19 mouse cellular contexts compared by ENCODE assay signal in genomic region chr4:133709395-133709794, GRCm38 (mm10). TPM values are rescaled to one million over a fixed set of nuclear protein-coding genes. Genes with fewer than 3 reads are reported as not detected.
DNase-seq lines count a peak whose midpoint lies in the region; ATAC-seq lines count a peak whose summit lies in the region.
"Had no signal": no experiment of that assay in that cellular context is flagged by ENCODE, and none has a peak within 500 bp of the region (broad histone marks: within the 10 kb centered on the region; RNA-seq: fewer than 3 reads in every experiment).

No protein-coding gene starts in this region.

- H3K4me3 ChIP-seq in intestine, embryonic 16.5 days (ENCODE audit: low read length), result no peak overlapping the region
- H3K4me3 ChIP-seq: gastrocnemius, adult 2 months; heart, adult 2 months; intestine, embryonic 15.5 days; limb, embryonic 13.5 days; lung, embryonic 15.5 days had no signal

- no peaks in the 10 kb centered on the region for H3K27me3 ChIP-seq in intestine, embryonic 16.5 days (replicated peaks; ENCODE audit: control insufficient read depth, insufficient read depth, low read length)
- H3K27me3 ChIP-seq: CH12.LX; intestine, embryonic 15.5 days; limb, embryonic 13.5 days; lung, embryonic 15.5 days had no signal

- H3K27ac ChIP-seq in intestine, embryonic 16.5 days (ENCODE audit: low read length), result no peak overlapping the region
- H3K27ac ChIP-seq: heart, adult 2 months; intestine, embryonic 15.5 days; limb, embryonic 13.5 days; lung, embryonic 15.5 days had no signal

- H3K9ac ChIP-seq in intestine, embryonic 16.5 days (ENCODE audit: low read depth, low read length), result no peak overlapping the region
- H3K9ac ChIP-seq: intestine, embryonic 15.5 days; limb, embryonic 13.5 days; lung, embryonic 15.5 days had no signal

- WGBS in intestine, embryonic 16.5 days, result 65% methylated on average over 2 of the region's 2 CpGs

- no peaks in the 10 kb centered on the region for H3K36me3 ChIP-seq in intestine, embryonic 16.5 days (ENCODE audit: control insufficient read depth, insufficient read depth, low read length)

- H3K4me2 ChIP-seq in intestine, embryonic 16.5 days (ENCODE audit: low read depth, low read length), result no peak overlapping the region
- H3K4me2 ChIP-seq: intestine, embryonic 15.5 days; limb, embryonic 13.5 days; lung, embryonic 15.5 days had no signal

- H3K4me1 ChIP-seq in intestine, embryonic 16.5 days (ENCODE audit: control insufficient read depth, insufficient read depth, low read length), result peaks cover 34% of the 10 kb centered on the region

- peak; percentile 40 for DNase-seq in adrenal gland, adult 2 months
- DNase-seq in adrenal gland, adult 18-20 months (ENCODE audit: low spot score in 2 of 2), result no peak
- DNase-seq in kidney, adult 11 months, result peak; percentile 73
- no peak for DNase-seq in kidney, postnatal 4 days
- DNase-seq in induced T-regulatory cell, adult 2 months (ENCODE audit: low read depth), result peak; percentile 26
- DNase-seq in kidney, postnatal 25 days, result peak; percentile 52 to 75
- DNase-seq in urinary bladder, postnatal 14 days (ENCODE audit: low spot score), result no peak
- DNase-seq: cerebellum, adult 9-10 months; gastrocnemius, adult 2 months; heart, adult 2 months; right cerebral cortex, postnatal 25 days; thymus, postnatal 36 days had no signal

- no peaks in the 10 kb centered on the region for H3K9me3 ChIP-seq in intestine, embryonic 16.5 days (ENCODE audit: control insufficient read depth, low read length)
- H3K9me3 ChIP-seq: intestine, embryonic 15.5 days; limb, embryonic 13.5 days; lung, embryonic 15.5 days had no signal

- ATAC-seq in intestine, embryonic 16.5 days, result no peak
- ATAC-seq: forebrain, embryonic 16.5 days; intestine, embryonic 15.5 days; midbrain, embryonic 16.5 days had no signal

RNA-seq across cellular contexts. Expression of gene Pigv, which starts 36.9 kb away (rescaled TPM):
- 10 to 100 TPM; 13.0 to 19.7 TPM for total RNA-seq in adrenal gland, adult 2 months (2021)
- 13.4 and 14.0 TPM in 2 replicates for polyA plus RNA-seq in adrenal gland, adult 2 months (2012; rRNA removed)
- total RNA-seq in adrenal gland, adult 18-20 months (2021), result 10 to 100 TPM; 16.3 to 20.4 TPM
- polyA plus RNA-seq in intestine, embryonic 16.5 days (2015; fragmentation: Nextera tagmentation; extraction: Ambion mirVana), result 16.6 and 18.5 TPM in 2 replicates

RNA-seq across cellular contexts. Expression of gene Arid1a, which starts 47.2 kb away (rescaled TPM):
- total RNA-seq in adrenal gland, adult 2 months (2021), result 10 to 100 TPM; 45.9 to 48.6 TPM
- 69.7 and 74.0 TPM in 2 replicates for polyA plus RNA-seq in adrenal gland, adult 2 months (2012; rRNA removed)
- total RNA-seq in adrenal gland, adult 18-20 months (2021), result 10 to 100 TPM; 37.9 to 43.6 TPM
- polyA plus RNA-seq in intestine, embryonic 16.5 days (2015; fragmentation: Nextera tagmentation; extraction: Ambion mirVana), result 17.8 and 18.5 TPM in 2 replicates

RNA-seq across cellular contexts. Expression of gene Zdhhc18, which starts 59.4 kb away (rescaled TPM):
- 10 to 100 TPM; 18.4 to 24.8 TPM for total RNA-seq in adrenal gland, adult 2 months (2021)
- polyA plus RNA-seq in adrenal gland, adult 2 months (2012; rRNA removed), result 31.0 and 32.9 TPM in 2 replicates
- 10 to 100 TPM; 19.6 to 34.5 TPM for total RNA-seq in adrenal gland, adult 18-20 months (2021)
- 1.3 and 1.6 TPM in 2 replicates for polyA plus RNA-seq in intestine, embryonic 16.5 days (2015; fragmentation: Nextera tagmentation; extraction: Ambion mirVana)

Comparison
In these comparisons a context has a peak if more than half of its experiments do, and no peak if none do; other contexts are left out.
1. DNase-seq: peak in adrenal gland, adult 2 months (single experiment), kidney, adult 11 months (single experiment), induced T-regulatory cell, adult 2 months (single experiment) and kidney, postnatal 25 days (2 of 2); none in adrenal gland, adult 18-20 months (0 of 2), kidney, postnatal 4 days (0 of 2) and urinary bladder, postnatal 14 days (single experiment).